Mouse (Mus musculus): Measurements from ENCODE around the gene Pnrc2.
A peak's percentile ranks its signal among the peaks of the same experiment; 100 is the strongest.

- TF ChIP-seq CTCF (IDR thresholded peaks at IDR 0.05; ENCODE audit: low read depth), result peak; percentile 66
- no peak for TF ChIP-seq EP300 (IDR thresholded peaks at IDR 0.05; ENCODE audit: low read depth)
Measured at GRCm38 (mm10) chr4:135823298-135823697, 50.4 kb downstream of the Pnrc2 start.
